Mouse (Mus musculus): ENCODE measurements at regions not wholly inside any gene's neighbourhood (a gene's known extent, or its start where the extent isn't known, plus 50 kb on each side); places are given as distances from the start of the nearest gene placed in this dataset.

DNA sequence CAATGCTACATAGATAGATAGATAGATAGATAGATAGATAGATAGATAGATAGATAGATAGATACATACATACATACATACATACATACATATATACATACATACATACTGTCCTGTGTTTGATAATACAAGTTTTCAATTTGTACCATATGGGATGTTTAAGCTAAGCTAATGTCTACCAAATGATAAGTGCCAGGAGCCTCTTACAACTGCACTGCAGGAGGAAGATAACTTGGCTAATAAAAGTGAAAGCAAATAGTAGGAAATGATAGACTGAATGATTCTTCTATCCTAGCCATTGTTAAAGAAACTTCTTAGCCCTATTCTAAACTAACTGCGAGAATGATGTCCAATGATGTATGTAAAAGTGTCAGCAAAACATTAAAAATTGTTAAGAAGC, 68.1 kb upstream of the P2ry1 start:
- no peak for TF ChIP-seq POLR2A (IDR thresholded peaks at IDR 0.05; ENCODE audit: control insufficient read depth, extremely low read depth, insufficient read depth, low read length, poor library complexity)
- TF ChIP-seq CTCF (IDR thresholded peaks at IDR 0.05; ENCODE audit: borderline replicate concordance, control insufficient read depth, extremely low read depth, insufficient read depth, low read length, poor library complexity) = no peak

Data from thymus, adult 2 months (tissue).